Mouse (Mus musculus) liver, adult 2 months (tissue): ENCODE measurements around the gene Pcgf6. TPM values are rescaled to one million over a fixed set of nuclear protein-coding genes. Genes with fewer than 3 reads are reported as not detected.

ENCODE experiments used
- DNase-seq: peaks from one replicate; pipeline ENCODE4 v3.0.0-alpha.2; 2011; ENCODE audit warnings: low read depth, low spot score; ENCODE audit errors: extremely low read depth
- H3K27ac ChIP-seq: fragments of 200-500 bp; replicated peaks from 2 replicates; pipeline ENCODE4 v1.5.1; 2012; ENCODE audit warnings: low read depth, mild to moderate bottlenecking, control low read depth, inconsistent platforms, low read length; ENCODE audit not compliant: insufficient read depth
- H3K27me3 ChIP-seq: fragments of 200-500 bp; 2 replicates; pipeline ENCODE4 v1.6.1; 2012; ENCODE audit warnings: mild to moderate bottlenecking, moderate library complexity, low read length, inconsistent platforms; ENCODE audit not compliant: control insufficient read depth, insufficient read depth
- H3K36me3 ChIP-seq: fragments of 200-500 bp; 2 replicates; pipeline ENCODE4 v1.6.1; 2012; ENCODE audit warnings: low read length, inconsistent platforms; ENCODE audit not compliant: control insufficient read depth, insufficient read depth
- H3K4me1 ChIP-seq: fragments of 200-500 bp; 2 replicates; pipeline ENCODE4 v1.6.1; 2011; ENCODE audit warnings: low read length; ENCODE audit not compliant: control insufficient read depth, insufficient read depth
- H3K4me3 ChIP-seq: fragments of 200-500 bp; 2 replicates; pipeline ENCODE4 v1.5.1; 2011; ENCODE audit warnings: low read depth, mild to moderate bottlenecking, control low read depth, low read length, moderate library complexity; ENCODE audit not compliant: insufficient read depth
- H3K79me2 ChIP-seq: fragments of 200-500 bp; 2 replicates; pipeline ENCODE4 v1.6.1; 2012; ENCODE audit warnings: inconsistent platforms, mild to moderate bottlenecking, low read length, moderate library complexity; ENCODE audit not compliant: control insufficient read depth, insufficient read depth
- H3K9ac ChIP-seq: fragments of 200-500 bp; 2 replicates; pipeline ENCODE4 v1.6.1; 2012; ENCODE audit warnings: low read depth, mild to moderate bottlenecking, control low read depth, inconsistent platforms, low read length
- CTCF ChIP-seq: fragments of 200-500 bp; IDR thresholded peaks from 2 replicates; pipeline ENCODE4 v1.5.1; 2011; ENCODE audit warnings: low read depth, low read length, control low read depth
- POLR2A ChIP-seq: fragments of 200-500 bp; IDR thresholded peaks from 2 replicates; pipeline ENCODE4 v1.6.1; 2011; ENCODE audit warnings: low read length, control low read depth; ENCODE audit not compliant: insufficient read depth; ENCODE audit errors: extremely low read depth
- WGBS: fragments of 180-500 bp; shearing (Covaris S2); methylation state at CpG from one replicate; pipeline ENCODE4 v1.1.7; 2018; 5-methylcytosine and 5-hydroxymethylcytosine counted together
- polyA plus RNA-seq: library from polyadenylated mRNA; depleted of rRNA; stranded (reverse); fragments of >200 nt; gene quantifications from 2 replicates; pipeline ENCODE4 v1.2.3, GENCODE M21; 2012
- total RNA-seq: library from RNA; depleted of rRNA; stranded (reverse); fragments of >200 nt; gene quantifications from 2 replicates; pipeline ENCODE4 v1.2.3, GENCODE M21; 2014

The Pcgf6 gene
- total and polyA plus RNA-seq, 2 experiments: 3.6 to 5.0 TPM

DNA sequence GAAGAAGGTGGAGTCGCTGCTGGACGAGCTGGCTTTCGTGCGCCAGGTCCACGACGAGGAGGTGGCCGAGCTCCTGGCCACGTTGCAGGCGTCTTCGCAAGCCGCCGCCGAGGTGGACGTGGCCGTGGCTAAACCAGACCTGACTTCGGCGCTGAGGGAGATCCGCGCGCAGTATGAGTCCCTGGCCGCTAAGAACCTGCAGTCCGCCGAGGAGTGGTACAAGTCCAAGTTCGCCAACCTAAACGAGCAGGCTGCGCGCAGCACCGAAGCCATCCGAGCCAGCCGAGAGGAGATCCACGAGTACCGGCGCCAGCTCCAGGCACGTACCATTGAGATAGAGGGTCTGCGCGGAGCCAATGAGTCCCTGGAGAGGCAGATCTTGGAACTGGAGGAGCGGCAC is 35.3 kb downstream of the Pcgf6 start:
- H3K27me3 ChIP-seq: peaks cover 30% of the 10 kb centered on the region
- WGBS: 3% methylated on average over 37 of the region's 37 CpGs
- H3K9ac ChIP-seq: no peak overlapping the region
- H3K4me3 ChIP-seq: no peak overlapping the region
- no peaks in the 10 kb centered on the region for H3K4me1 ChIP-seq
- no peaks in the 10 kb centered on the region for H3K36me3 ChIP-seq
- TF ChIP-seq CTCF: no peak
- no peak for TF ChIP-seq POLR2A
- H3K27ac ChIP-seq: no peak overlapping the region
- DNase-seq: no peak
- H3K79me2 ChIP-seq: no peaks in the 10 kb centered on the region

DNA sequence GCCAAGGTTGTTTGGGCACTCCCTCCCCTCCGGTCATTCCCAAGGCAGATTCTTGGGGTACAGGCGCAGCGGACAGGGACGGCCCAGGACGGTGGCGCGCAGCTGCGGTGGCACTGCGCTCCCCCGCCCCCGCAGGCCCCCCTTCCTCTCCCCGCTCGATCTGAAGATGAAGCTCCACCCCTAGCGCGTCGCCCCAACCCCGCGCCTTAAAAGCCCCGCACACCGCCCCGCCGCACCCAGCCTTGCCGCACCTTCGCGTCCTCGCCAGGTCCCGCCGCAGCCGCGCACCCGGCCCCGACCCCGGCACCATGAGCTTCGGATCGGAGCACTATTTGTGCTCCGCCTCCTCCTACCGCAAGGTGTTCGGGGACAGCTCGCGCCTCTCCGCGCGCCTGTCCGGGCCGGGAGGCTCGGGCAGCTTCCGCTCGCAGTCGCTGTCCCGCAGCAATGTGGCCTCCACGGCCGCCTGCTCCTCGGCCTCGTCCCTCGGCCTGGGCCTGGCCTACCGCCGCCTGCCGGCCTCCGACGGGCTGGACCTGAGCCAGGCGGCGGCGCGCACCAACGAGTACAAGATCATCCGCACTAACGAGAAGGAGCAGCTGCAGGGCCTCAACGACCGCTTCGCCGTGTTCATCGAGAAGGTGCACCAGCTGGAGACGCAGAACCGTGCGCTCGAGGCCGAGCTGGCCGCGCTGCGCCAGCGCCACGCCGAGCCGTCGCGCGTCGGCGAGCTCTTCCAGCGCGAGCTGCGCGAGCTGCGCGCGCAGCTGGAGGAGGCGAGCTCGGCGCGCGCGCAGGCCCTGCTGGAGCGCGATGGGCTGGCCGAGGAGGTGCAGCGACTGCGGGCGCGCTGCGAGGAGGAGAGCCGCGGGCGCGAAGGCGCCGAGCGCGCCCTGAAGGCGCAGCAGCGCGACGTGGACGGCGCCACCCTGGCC is 36.0 kb downstream of the Pcgf6 start, which contains the start of the genes Ina and Nt5c2:
Gene Ina (plus strand): TSS at position 252 of the 935 bp plus-strand sequence.
Gene Nt5c2 (minus strand): TSS at position 707 of the 935 bp plus-strand sequence.
- Histone ChIP-seq H3K27me3 (peaks cover 30% of the 10 kb centered on the region), H3K4me3 (peak within 1 kb of the TSS; percentile 1; the same call in 1 of the 2 replicates), H3K27ac (no peak within 1 kb of the TSS), H3K9ac (no peak within 1 kb of the TSS), H3K79me2 (no peaks in the 10 kb centered on the region), H3K36me3 (no peaks in the 10 kb centered on the region), H3K4me1 (no peaks in the 10 kb centered on the region)
- no peak for TF ChIP-seq POLR2A
- TF ChIP-seq CTCF: no peak
- 2% methylated on average over 122 of the region's 124 CpGs for WGBS
- DNase-seq: no peak

DNA sequence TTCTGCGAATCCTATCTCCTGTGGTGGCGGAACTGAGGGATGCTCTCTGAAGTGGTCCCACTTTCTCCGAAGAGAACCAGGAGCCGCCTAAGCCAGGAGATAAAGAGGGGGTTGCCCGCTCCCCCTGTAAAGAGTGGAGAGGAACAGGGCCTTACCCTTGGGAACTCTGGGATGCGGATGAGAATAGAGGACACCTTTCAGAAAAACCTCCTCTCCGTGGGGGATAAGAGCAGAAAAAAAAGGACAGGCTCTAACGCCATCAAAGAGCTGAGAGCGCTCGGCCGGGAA is 36.6 kb downstream of the Pcgf6 start:
- DNase-seq: no peak
- Histone ChIP-seq H3K4me1 (no peaks in the 10 kb centered on the region), H3K79me2 (no peaks in the 10 kb centered on the region), H3K27me3 (peaks cover 27% of the 10 kb centered on the region), H3K36me3 (no peaks in the 10 kb centered on the region), H3K27ac (no peak overlapping the region), H3K9ac (no peak overlapping the region), H3K4me3 (no peak overlapping the region)
- 9% methylated on average over 11 of the region's 11 CpGs for WGBS
- no peak for TF ChIP-seq CTCF
- TF ChIP-seq POLR2A: no peak

DNA sequence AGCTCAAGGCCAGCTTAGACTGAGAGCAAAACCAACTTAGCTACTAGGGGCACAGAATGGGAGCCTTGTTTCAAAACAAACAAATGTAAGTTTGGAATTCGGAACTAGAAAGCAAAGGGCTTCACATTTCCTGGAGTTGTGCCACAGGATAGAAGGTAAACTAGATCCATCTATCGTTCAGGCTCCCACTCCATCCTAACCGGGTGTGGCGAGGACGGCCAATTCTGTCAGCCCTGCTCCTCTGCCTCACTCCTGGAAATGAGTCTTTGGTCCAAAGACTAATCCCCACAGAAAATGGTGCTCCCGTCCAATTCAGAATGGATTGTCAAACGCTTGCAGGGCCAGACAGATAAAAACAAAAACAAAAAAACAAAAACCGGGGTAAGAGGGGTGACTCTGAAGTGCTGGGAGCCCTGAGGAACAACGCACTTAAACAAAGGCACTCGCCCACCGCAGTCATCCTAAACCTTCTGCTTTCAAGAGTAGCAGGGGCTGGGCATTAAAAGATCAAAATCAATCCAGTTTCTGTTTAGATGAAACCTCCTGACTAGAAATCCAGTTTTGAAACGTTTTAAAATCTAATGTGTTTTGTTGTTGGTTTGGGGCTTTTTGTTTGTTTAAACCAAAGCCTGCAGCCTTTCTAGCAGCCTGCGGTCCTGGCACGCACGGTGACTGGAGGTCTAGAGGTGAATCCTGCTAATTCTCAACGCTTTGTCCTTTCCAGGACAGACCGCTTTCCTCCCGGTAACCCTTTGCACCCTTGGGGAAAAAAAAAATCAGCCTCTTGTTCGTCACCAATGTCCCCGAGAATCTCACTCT is 37.2 kb downstream of the Pcgf6 start:
- H3K79me2 ChIP-seq: no peaks in the 10 kb centered on the region
- no peak overlapping the region for H3K27ac ChIP-seq
- no peak for DNase-seq
- peaks cover 27% of the 10 kb centered on the region for H3K27me3 ChIP-seq
- TF ChIP-seq POLR2A (no peak), CTCF (no peak)
- no peak overlapping the region for H3K9ac ChIP-seq
- 17% methylated on average over 20 of the region's 20 CpGs for WGBS
- no peaks in the 10 kb centered on the region for H3K36me3 ChIP-seq
- H3K4me1 ChIP-seq: no peaks in the 10 kb centered on the region
- H3K4me3 ChIP-seq: no peak overlapping the region

DNA sequence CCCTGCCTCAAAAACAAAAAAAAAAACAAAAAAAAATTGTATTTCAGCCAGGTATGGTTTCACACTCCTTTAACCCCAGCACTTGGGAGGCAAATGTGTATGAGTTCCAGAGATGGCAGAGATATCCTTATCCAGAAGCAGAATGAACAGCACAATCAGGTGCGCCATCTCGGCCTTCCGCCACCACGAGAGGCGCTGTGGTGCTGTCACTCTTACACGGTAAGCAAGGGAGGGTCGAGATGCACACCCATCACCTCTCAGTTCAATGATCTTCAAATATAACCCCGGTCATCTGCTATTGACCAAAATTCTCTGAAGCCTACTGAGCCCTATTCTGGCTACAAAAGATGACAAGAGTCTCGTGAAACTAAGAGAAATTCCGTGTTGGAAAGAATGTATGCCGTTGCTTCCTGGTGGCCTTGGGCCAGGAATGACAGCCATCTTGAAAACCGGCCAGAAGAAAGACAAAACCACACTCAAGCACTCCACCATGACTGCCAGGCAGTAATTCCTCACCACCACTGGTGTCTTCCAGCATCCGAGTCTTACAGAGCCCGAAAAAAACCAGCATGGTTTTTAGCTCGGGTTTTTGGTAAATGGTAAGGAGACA is 38.1 kb downstream of the Pcgf6 start:
- Histone ChIP-seq H3K27me3 (peaks cover 26% of the 10 kb centered on the region), H3K79me2 (no peaks in the 10 kb centered on the region), H3K36me3 (no peaks in the 10 kb centered on the region), H3K27ac (no peak overlapping the region), H3K9ac (no peak overlapping the region), H3K4me3 (no peak overlapping the region), H3K4me1 (no peaks in the 10 kb centered on the region)
- DNase-seq: no peak
- TF ChIP-seq POLR2A (no peak), CTCF (no peak)
- 90% methylated on average over 15 of the region's 15 CpGs for WGBS
